ENCODE assay signal across 16 mouse cellular contexts in the genomic region with DNA sequence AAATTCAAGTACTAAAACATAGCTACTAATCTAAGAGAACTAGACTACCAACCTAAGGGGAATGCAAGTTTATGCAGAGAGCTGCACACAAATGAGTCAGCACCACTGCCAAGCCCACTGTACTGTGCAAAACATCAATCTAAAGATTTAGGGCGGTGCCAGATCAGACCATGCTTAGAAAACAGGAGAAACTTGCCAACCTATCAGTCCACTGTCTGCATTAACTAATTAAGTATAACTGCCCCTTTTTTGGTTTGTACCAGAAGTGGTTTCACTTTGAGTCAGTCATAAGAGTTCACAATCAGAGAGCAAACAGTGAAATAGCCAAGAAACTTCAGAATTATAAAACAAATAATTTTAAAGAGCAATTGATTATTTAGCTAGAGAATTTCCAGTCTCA.
"Had no signal": no experiment of that assay in that cellular context is flagged by ENCODE, and none has a peak within 500 bp of the region (broad histone marks: within the 10 kb centered on the region; RNA-seq: fewer than 3 reads in every experiment).

No protein-coding gene starts in this region.

- H3K36me3 ChIP-seq: limb, embryonic 12.5 days; liver, embryonic 13.5 days; lung, embryonic 15.5 days; midbrain, embryonic 13.5 days; neural tube, embryonic 15.5 days had no signal

- H3K4me3 ChIP-seq: kidney, embryonic 15.5 days; left cerebral cortex, adult 2 months; limb, embryonic 12.5 days; liver, embryonic 13.5 days; lung, embryonic 15.5 days; midbrain, embryonic 13.5 days; neural tube, embryonic 15.5 days had no signal

- H3K9me3 ChIP-seq: kidney, embryonic 15.5 days; limb, embryonic 12.5 days; liver, embryonic 13.5 days; lung, embryonic 15.5 days; midbrain, embryonic 13.5 days; neural tube, embryonic 15.5 days had no signal

- ATAC-seq: liver, postnatal 0 days; midbrain, embryonic 13.5 days had no signal

- H3K9ac ChIP-seq: kidney, embryonic 15.5 days; limb, embryonic 12.5 days; liver, embryonic 13.5 days; liver, postnatal 0 days; lung, embryonic 15.5 days; midbrain, embryonic 13.5 days; neural tube, embryonic 15.5 days had no signal

- H3K4me1 ChIP-seq: kidney, embryonic 15.5 days; limb, embryonic 12.5 days; liver, embryonic 13.5 days; midbrain, embryonic 13.5 days; neural tube, embryonic 15.5 days had no signal

- H3K27me3 ChIP-seq: kidney, embryonic 15.5 days; limb, embryonic 12.5 days; liver, embryonic 13.5 days; lung, embryonic 15.5 days; midbrain, embryonic 13.5 days; neural tube, embryonic 15.5 days had no signal

- H3K27ac ChIP-seq: kidney, embryonic 15.5 days; left cerebral cortex, adult 2 months; limb, embryonic 12.5 days; liver, embryonic 13.5 days; lung, embryonic 15.5 days; macrophage; midbrain, embryonic 13.5 days; neural tube, embryonic 15.5 days had no signal

- DNase-seq: kidney, postnatal 14 days; liver; liver, embryonic 13.5 days; liver, postnatal 0 days; lung, postnatal 14 days; right cerebral cortex, adult 18-20 months; right cerebral cortex, postnatal 25 days; thymus, adult 18-20 months; thymus, postnatal 14 days had no signal
